Mouse (Mus musculus): ENCODE results near the gene Gpr142.

- TF ChIP-seq POLR2A (IDR thresholded peaks at IDR 0.05; ENCODE audit: control insufficient read depth, extremely low read depth, insufficient read depth, low read length, poor library complexity) (no peak), CTCF (IDR thresholded peaks at IDR 0.05; ENCODE audit: borderline replicate concordance, control insufficient read depth, extremely low read depth, insufficient read depth, low read length, poor library complexity) (no peak)
These were observed 34.4 kb downstream of the Gpr142 start for GRCm38 (mm10) chr11:114833166-114833565.
